Mouse (Mus musculus) embryo, embryonic 10.5 days (tissue): ENCODE measurements around the gene Gstm6.
"Not testable (repeated sequence)": the region's sequence is repeated elsewhere in the genome, so short reads cannot be mapped to it uniquely, and the experiment has no call there.

Experiments used
- DNase-seq: peaks from one replicate; pipeline ENCODE4 v3.0.0-alpha.2; 2015; ENCODE audit warnings: low spot score

Gstm6 gene

DNA sequence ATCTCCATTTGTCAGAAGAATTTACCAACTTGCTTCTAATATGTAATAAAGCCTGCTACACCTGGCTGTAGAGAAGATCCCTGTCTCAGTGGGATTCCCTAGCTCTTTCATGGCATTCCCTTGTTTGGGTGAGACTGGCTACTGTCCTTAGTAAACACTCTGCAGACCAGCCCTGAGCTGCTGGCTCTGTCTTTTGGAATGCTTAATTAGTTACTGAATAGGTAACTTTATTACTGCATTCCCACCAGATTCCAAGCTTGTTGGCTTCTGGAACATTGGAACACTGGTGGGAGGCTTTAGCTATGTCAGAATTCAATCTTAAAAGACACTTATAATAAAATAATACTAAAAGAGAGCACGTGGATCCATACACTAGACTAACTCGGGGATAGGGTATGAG, 54.3 kb downstream of the Gstm6 start:
- DNase-seq = not testable (repeated sequence)
